Mouse (Mus musculus): Measurements from ENCODE around the gene Ucp2. TPM values are rescaled to one million over a fixed set of nuclear protein-coding genes. Genes with fewer than 3 reads are reported as not detected.
A peak's percentile ranks its signal among the peaks of the same experiment; 100 is the strongest.

Gene Ucp2
- polyA plus RNA-seq, 1 experiment from 2014 or later, result 77.2 TPM

DNA sequence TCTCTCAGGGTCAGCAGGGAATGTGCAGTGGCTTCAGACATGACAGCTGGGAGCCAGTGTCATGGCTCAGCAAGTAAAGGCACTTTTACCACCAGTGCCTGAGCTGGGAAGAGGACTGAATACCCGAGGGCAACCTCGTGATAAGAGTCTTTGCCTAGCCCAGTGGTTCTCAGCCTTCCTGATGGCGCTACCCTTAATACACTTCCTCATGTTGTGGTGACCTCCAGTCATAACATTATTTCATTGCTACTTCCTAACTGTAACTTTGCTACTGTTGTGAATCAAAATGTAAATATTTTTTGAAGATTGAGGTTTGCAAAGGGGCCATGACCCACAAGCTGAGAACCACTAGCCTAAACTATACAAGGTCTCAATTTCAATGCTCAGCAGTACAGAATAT is 15.5 kb downstream of the Ucp2 start:
- no peaks in the 10 kb centered on the region for H3K4me1 ChIP-seq (replicated peaks; ENCODE audit: control insufficient read depth, insufficient read depth, low read length)
- no peaks in the 10 kb centered on the region for H3K9me3 ChIP-seq (ENCODE audit: control insufficient read depth, low read length)
- ATAC-seq (ENCODE audit: low FRiP score), result no peak
- DNase-seq (ENCODE audit: low spot score), result no peak
- no peak overlapping the region for H3K4me2 ChIP-seq (replicated peaks)
- no peak overlapping the region for H3K4me3 ChIP-seq (replicated peaks; ENCODE audit: low read length)
- 83% methylated on average over 3 of the region's 3 CpGs for WGBS
- H3K36me3 ChIP-seq (replicated peaks; ENCODE audit: control insufficient read depth, insufficient read depth), result no peaks in the 10 kb centered on the region
- H3K27me3 ChIP-seq (ENCODE audit: control insufficient read depth, insufficient read depth, low read length), result no peaks in the 10 kb centered on the region
- no peak overlapping the region for H3K9ac ChIP-seq
- H3K27ac ChIP-seq, result no peak overlapping the region

DNA sequence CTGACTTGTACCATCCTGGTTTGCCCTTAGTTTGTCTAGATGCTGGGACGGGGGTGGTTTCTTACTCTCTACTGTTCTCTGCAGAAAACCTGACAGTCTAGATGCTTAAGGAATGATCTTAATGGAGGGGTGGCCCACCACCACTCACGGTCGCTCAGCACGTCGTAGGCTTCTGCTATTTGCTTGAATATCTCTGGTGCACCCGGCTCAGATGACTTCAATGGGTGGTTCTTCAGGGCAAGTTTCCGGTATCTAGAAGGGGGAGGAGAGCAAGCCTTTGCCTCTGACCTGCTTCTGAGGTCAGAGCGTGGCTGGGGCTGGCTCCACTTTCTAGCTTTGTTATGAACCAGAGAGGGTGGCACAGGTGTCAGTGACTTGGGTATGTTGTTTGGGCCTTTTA is 18.5 kb downstream of the Ucp2 start:
- 85% methylated on average over 8 of the region's 8 CpGs for WGBS
- Histone ChIP-seq H3K27ac (no peak overlapping the region), H3K4me1 (replicated peaks; ENCODE audit: control insufficient read depth, insufficient read depth, low read length) (no peaks in the 10 kb centered on the region), H3K4me3 (replicated peaks; ENCODE audit: low read length) (no peak overlapping the region), H3K9ac (no peak overlapping the region), H3K27me3 (ENCODE audit: control insufficient read depth, insufficient read depth, low read length) (no peaks in the 10 kb centered on the region), H3K9me3 (ENCODE audit: control insufficient read depth, low read length) (no peaks in the 10 kb centered on the region), H3K4me2 (replicated peaks) (no peak overlapping the region), H3K36me3 (replicated peaks; ENCODE audit: control insufficient read depth, insufficient read depth) (no peaks in the 10 kb centered on the region)
- DNase-seq (ENCODE audit: low spot score) (no peak), ATAC-seq (ENCODE audit: low FRiP score) (no peak)

DNA sequence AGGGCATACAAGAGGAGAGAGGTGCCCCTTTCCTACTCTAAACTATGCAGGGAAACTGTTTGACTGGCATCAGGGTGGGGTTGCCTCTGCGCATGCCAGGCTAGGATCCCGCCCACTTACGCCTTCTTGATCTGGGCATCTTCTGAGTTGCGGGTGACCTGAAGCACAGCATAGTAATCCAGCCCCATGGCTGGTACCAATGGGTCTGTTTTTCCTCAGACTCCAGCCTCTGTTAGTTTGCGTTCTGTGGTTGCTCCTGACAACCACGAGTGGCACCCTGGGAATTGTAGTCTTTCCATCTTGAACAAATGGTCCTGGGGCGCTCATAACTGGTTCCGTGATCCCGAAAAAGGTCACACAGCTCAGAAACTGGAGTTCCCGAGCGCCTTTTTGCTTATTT is 21.4 kb downstream of the Ucp2 start, which contains the start of gene Dnajb13:
Gene Dnajb13 (minus strand): TSS at position 388 of the 400 bp plus-strand sequence.
- Histone ChIP-seq H3K27ac (no peak within 1 kb of the TSS), H3K4me3 (replicated peaks; ENCODE audit: low read length) (no peak within 1 kb of the TSS), H3K27me3 (ENCODE audit: control insufficient read depth, insufficient read depth, low read length) (no peaks in the 10 kb centered on the region), H3K9ac (no peak within 1 kb of the TSS), H3K4me1 (replicated peaks; ENCODE audit: control insufficient read depth, insufficient read depth, low read length) (no peaks in the 10 kb centered on the region), H3K36me3 (replicated peaks; ENCODE audit: control insufficient read depth, insufficient read depth) (no peaks in the 10 kb centered on the region), H3K4me2 (replicated peaks) (peak within 1 kb of the TSS; percentile 33), H3K9me3 (ENCODE audit: control insufficient read depth, low read length) (no peaks in the 10 kb centered on the region)
- DNase-seq (ENCODE audit: low spot score) (peak; percentile 52), ATAC-seq (ENCODE audit: low FRiP score) (peak; percentile 53; the same call in 1 of the 2 replicates)
- WGBS, result 53% methylated on average over 11 of the region's 11 CpGs

DNA sequence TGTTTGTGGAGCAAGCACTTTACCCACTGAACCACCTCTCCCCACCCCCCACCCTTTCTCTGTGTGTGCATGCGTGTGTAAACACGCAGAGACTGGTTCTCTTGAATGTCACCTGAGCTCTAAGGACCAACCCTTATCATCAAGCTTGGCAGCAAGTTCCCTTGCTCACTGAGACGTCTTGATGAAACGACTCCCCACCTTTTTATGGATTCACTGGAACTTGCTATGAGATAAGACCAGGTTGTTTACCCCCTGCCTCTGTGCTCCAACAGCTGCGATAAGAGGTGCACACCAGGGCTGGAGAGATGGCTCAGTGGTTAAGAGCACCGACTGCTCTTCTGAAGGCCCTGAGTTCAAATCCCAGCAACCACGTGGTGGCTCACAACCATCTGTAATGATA is 27.1 kb downstream of the Ucp2 start:
- Histone ChIP-seq H3K27ac (no peak overlapping the region), H3K9me3 (ENCODE audit: control insufficient read depth, low read length) (no peaks in the 10 kb centered on the region), H3K9ac (no peak overlapping the region), H3K4me1 (replicated peaks; ENCODE audit: control insufficient read depth, insufficient read depth, low read length) (no peaks in the 10 kb centered on the region), H3K36me3 (replicated peaks; ENCODE audit: control insufficient read depth, insufficient read depth) (no peaks in the 10 kb centered on the region), H3K27me3 (ENCODE audit: control insufficient read depth, insufficient read depth, low read length) (no peaks in the 10 kb centered on the region), H3K4me3 (replicated peaks; ENCODE audit: low read length) (no peak overlapping the region), H3K4me2 (replicated peaks) (no peak overlapping the region)
- 73% methylated on average over 7 of the region's 7 CpGs for WGBS
- ATAC-seq (ENCODE audit: low FRiP score) (no peak), DNase-seq (ENCODE audit: low spot score) (no peak)

DNA sequence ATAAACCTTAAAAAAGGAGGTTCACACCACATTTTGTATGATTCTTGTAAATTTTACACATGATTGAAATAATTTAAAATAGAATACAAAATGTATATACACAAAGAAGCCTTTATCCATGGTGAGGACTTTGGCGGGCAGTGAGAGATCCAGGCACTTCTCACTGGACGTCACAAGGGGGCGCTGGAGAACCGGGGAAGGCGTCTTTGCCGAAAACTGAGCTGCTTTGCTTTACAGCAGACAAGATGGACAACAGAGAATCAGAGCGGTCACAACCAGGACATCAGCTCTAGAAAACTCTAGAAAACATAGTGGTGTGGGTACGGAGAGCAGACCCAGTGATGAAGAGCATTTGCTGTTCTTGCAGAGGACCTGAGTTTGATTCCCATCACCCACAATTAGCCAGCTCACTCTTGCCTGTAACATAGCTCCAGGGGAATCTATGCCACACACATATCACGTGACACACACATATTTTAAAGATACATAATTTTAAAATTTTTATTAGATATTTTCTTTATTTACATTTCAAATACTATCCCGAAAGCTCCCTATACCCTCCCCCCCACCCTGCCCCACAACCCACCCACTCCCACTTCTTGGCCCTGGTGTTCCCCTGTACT is 27.6 kb downstream of the Ucp2 start:
- ATAC-seq (ENCODE audit: low FRiP score), result peak; percentile 40; the same call in 1 of the 2 replicates

DNA sequence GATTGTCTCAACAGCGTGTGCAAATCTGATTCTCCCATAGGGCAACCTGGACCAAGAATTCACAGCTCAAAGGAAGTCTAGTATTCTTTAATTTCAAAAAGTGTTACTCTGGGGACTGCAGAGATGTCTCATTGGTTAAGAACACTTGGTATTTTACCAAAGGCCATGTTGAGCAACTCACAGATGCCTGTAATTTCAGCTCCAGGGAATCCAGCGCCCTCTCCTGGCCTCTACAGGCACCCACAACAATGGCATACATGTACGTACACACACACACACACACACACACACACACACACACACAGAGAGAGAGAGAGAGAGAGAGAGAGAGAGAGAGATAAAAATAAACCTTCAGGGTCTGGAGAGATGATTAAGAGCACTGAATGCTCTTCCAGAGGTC is 29.1 kb downstream of the Ucp2 start:
- Histone ChIP-seq H3K9me3 (ENCODE audit: control insufficient read depth, low read length) (no peaks in the 10 kb centered on the region), H3K27ac (no peak overlapping the region), H3K9ac (no peak overlapping the region), H3K4me2 (replicated peaks) (no peak overlapping the region), H3K4me3 (replicated peaks; ENCODE audit: low read length) (no peak overlapping the region), H3K36me3 (replicated peaks; ENCODE audit: control insufficient read depth, insufficient read depth) (no peaks in the 10 kb centered on the region), H3K27me3 (ENCODE audit: control insufficient read depth, insufficient read depth, low read length) (no peaks in the 10 kb centered on the region), H3K4me1 (replicated peaks; ENCODE audit: control insufficient read depth, insufficient read depth, low read length) (no peaks in the 10 kb centered on the region)
- WGBS, result 68% methylated on average over 3 of the region's 3 CpGs
- no peak for DNase-seq (ENCODE audit: low spot score)
- ATAC-seq (ENCODE audit: low FRiP score), result no peak

More for the DNA sequence above, 27.6 kb downstream of the Ucp2 start:
- H3K4me2 ChIP-seq (replicated peaks), result 0 out of 2 replicates have a peak overlapping the region, but pooled peaks have one; percentile 19
- WGBS, result 23% methylated on average over 10 of the region's 10 CpGs
- H3K27ac ChIP-seq, result no peak overlapping the region
- no peaks in the 10 kb centered on the region for H3K9me3 ChIP-seq (ENCODE audit: control insufficient read depth, low read length)
- no peak overlapping the region for H3K4me3 ChIP-seq (replicated peaks; ENCODE audit: low read length)
- no peaks in the 10 kb centered on the region for H3K4me1 ChIP-seq (replicated peaks; ENCODE audit: control insufficient read depth, insufficient read depth, low read length)
- no peaks in the 10 kb centered on the region for H3K27me3 ChIP-seq (ENCODE audit: control insufficient read depth, insufficient read depth, low read length)
- DNase-seq (ENCODE audit: low spot score), result peak; percentile 85
- no peak overlapping the region for H3K9ac ChIP-seq
- H3K36me3 ChIP-seq (replicated peaks; ENCODE audit: control insufficient read depth, insufficient read depth), result no peaks in the 10 kb centered on the region

DNA sequence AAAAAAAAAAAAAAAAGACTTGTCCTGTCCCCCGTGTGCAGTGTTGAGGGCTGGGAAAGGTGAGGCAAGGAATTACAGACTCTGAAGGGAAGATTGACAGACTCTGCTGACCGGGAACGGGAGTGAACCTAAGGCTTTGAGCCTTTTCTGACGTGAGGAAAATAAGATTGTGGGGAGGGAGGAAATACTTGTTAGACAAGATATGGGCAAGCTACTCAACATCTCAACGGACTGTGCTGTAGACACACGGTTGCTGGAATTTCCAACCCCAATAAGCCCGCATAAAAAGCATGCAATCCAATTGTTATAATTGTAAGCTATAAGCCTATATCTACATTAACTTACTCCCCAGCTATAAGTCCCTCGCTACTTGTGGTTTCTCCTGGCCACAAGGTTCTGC is 31.5 kb downstream of the Ucp2 start:
- no peak overlapping the region for H3K27ac ChIP-seq
- H3K4me3 ChIP-seq (replicated peaks; ENCODE audit: low read length), result no peak overlapping the region
- DNase-seq (ENCODE audit: low spot score) (no peak), ATAC-seq (ENCODE audit: low FRiP score) (no peak)
- H3K4me1 ChIP-seq (replicated peaks; ENCODE audit: control insufficient read depth, insufficient read depth, low read length), result no peaks in the 10 kb centered on the region
- no peak overlapping the region for H3K9ac ChIP-seq
- no peak overlapping the region for H3K4me2 ChIP-seq (replicated peaks)
- H3K9me3 ChIP-seq (ENCODE audit: control insufficient read depth, low read length), result no peaks in the 10 kb centered on the region
- H3K27me3 ChIP-seq (ENCODE audit: control insufficient read depth, insufficient read depth, low read length), result no peaks in the 10 kb centered on the region
- no peaks in the 10 kb centered on the region for H3K36me3 ChIP-seq (replicated peaks; ENCODE audit: control insufficient read depth, insufficient read depth)
- WGBS, result 74% methylated on average over 8 of the region's 8 CpGs

DNA sequence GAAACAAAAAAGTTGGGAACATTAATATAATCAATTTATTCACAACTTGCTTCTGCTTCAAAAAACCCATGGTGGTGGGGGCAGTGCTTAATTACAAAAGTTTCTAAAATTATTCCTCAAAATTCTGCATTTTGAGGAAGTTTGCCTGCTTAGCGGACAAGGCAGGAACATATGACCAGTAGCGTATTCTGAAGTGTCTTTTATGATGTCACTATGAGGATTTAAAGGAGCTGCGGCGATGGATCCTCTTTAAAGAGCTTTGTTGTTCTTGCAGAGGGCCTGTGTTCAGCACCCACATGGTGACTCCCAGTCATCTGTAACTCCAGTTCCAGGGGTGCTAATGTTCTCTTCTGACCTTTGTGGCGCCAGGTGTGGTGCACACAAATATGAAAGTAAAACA is 37.6 kb downstream of the Ucp2 start:
- DNase-seq (ENCODE audit: low spot score) (no peak), ATAC-seq (ENCODE audit: low FRiP score) (no peak)
- no peak overlapping the region for H3K4me3 ChIP-seq (replicated peaks; ENCODE audit: low read length)
- H3K4me2 ChIP-seq (replicated peaks), result no peak overlapping the region
- no peaks in the 10 kb centered on the region for H3K9me3 ChIP-seq (ENCODE audit: control insufficient read depth, low read length)
- H3K27ac ChIP-seq, result no peak overlapping the region
- 90% methylated on average over 5 of the region's 5 CpGs for WGBS
- no peaks in the 10 kb centered on the region for H3K36me3 ChIP-seq (replicated peaks; ENCODE audit: control insufficient read depth, insufficient read depth)
- H3K27me3 ChIP-seq (ENCODE audit: control insufficient read depth, insufficient read depth, low read length), result no peaks in the 10 kb centered on the region
- H3K9ac ChIP-seq, result no peak overlapping the region
- H3K4me1 ChIP-seq (replicated peaks; ENCODE audit: control insufficient read depth, insufficient read depth, low read length), result no peaks in the 10 kb centered on the region

DNA sequence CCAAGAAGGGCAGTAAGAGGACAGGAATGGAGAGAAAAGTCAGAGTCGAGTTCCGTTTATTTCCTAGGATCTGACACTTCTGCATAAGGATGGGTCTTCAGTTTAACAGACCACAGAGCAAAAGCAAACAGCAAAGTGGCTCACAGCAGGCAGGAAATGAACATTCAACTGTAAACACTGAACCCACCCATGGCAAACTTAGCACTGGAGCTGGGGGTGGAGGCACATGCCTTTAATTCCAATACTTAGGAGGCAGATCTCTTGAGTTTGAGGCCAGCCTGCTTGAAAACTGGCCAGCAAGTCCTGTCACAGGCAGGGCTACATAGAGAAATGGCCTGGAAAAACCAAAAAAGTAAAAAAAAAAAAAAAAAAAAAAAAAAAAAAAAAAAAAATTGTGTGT is 40.4 kb downstream of the Ucp2 start:
- Histone ChIP-seq H3K4me1 (replicated peaks; ENCODE audit: control insufficient read depth, insufficient read depth, low read length) (peaks cover 11% of the 10 kb centered on the region), H3K4me3 (replicated peaks; ENCODE audit: low read length) (no peak overlapping the region), H3K27ac (no peak overlapping the region), H3K27me3 (ENCODE audit: control insufficient read depth, insufficient read depth, low read length) (no peaks in the 10 kb centered on the region), H3K9ac (no peak overlapping the region), H3K4me2 (replicated peaks) (no peak overlapping the region), H3K9me3 (ENCODE audit: control insufficient read depth, low read length) (no peaks in the 10 kb centered on the region), H3K36me3 (replicated peaks; ENCODE audit: control insufficient read depth, insufficient read depth) (no peaks in the 10 kb centered on the region)
- no peak for DNase-seq (ENCODE audit: low spot score)
- WGBS, result 75% methylated on average over 2 of the region's 2 CpGs
- ATAC-seq (ENCODE audit: low FRiP score), result no peak

DNA sequence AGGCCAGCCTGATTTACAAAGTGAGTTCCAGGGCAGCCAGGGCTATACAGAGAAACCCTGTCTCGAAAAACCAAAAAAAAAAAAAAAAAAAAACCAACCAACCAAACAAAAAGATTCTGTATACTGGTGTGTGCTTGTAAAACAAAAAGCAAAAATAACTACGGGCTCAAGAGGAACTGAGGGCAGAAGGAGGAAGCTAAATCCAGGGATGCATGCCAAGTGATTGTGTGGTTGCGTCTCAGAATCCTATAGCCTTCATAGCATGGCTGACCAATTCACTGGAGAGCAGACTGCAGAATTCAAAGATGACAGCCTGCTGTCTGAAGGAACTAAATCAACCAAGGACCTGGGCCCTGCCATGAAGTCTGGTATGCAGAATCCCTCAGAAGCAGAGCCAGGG is 41.1 kb downstream of the Ucp2 start:
- Histone ChIP-seq H3K27ac (no peak overlapping the region), H3K36me3 (replicated peaks; ENCODE audit: control insufficient read depth, insufficient read depth) (peaks cover 3% of the 10 kb centered on the region)
- ATAC-seq (ENCODE audit: low FRiP score), result no peak

More for the DNA sequence above, 41.1 kb downstream of the Ucp2 start:
- Histone ChIP-seq H3K4me2 (replicated peaks) (no peak overlapping the region), H3K4me1 (replicated peaks; ENCODE audit: control insufficient read depth, insufficient read depth, low read length) (peaks cover 11% of the 10 kb centered on the region), H3K9me3 (ENCODE audit: control insufficient read depth, low read length) (no peaks in the 10 kb centered on the region), H3K27me3 (ENCODE audit: control insufficient read depth, insufficient read depth, low read length) (no peaks in the 10 kb centered on the region), H3K4me3 (replicated peaks; ENCODE audit: low read length) (no peak overlapping the region), H3K9ac (no peak overlapping the region)
- 82% methylated on average over 3 of the region's 3 CpGs for WGBS
- no peak for DNase-seq (ENCODE audit: low spot score)
